Mouse (Mus musculus) stomach, embryonic 16.5 days (tissue): ENCODE results near the gene Ifngr2. TPM values are rescaled to one million over a fixed set of nuclear protein-coding genes. Genes with fewer than 3 reads are reported as not detected.
A peak's percentile ranks its signal among the peaks of the same experiment; 100 is the strongest.

Experiments
- ATAC-seq: fragments of 200-750 bp; cut with Nextera tagmentation; 2 replicates; pipeline ENCODE4 v1.8.0; 2017; ENCODE audit warnings: moderate number of reproducible peaks, moderate TSS enrichment; ENCODE audit not compliant: insufficient read depth, low FRiP score
- H3K27ac ChIP-seq: fragments of 300-500 bp; sonication (generic); 2 replicates; pipeline ENCODE4 v1.5.1; 2014; ENCODE audit warnings: low read length
- H3K27me3 ChIP-seq: fragments of 300-500 bp; sonication (generic); 2 replicates; pipeline ENCODE4 v1.6.1; 2014; ENCODE audit warnings: low read length, control low read depth, mixed read lengths; ENCODE audit not compliant: control insufficient read depth, insufficient read depth
- H3K36me3 ChIP-seq: fragments of 300-500 bp; sonication (generic); 2 replicates; pipeline ENCODE4 v1.6.1; 2014; ENCODE audit warnings: low read length; ENCODE audit not compliant: control insufficient read depth, insufficient read depth
- H3K4me1 ChIP-seq: fragments of 300-500 bp; sonication (generic); 2 replicates; pipeline ENCODE4 v1.6.1; 2014; ENCODE audit warnings: low read length, control low read depth, mixed read lengths; ENCODE audit not compliant: control insufficient read depth, insufficient read depth
- H3K4me2 ChIP-seq: fragments of 300-500 bp; sonication (generic); 2 replicates; pipeline ENCODE4 v1.6.1; 2014; ENCODE audit warnings: low read depth, low read length, mixed read lengths
- H3K4me3 ChIP-seq: fragments of 300-500 bp; sonication (generic); replicated peaks from 2 replicates; pipeline ENCODE4 v1.5.1; 2014; ENCODE audit warnings: mild to moderate bottlenecking, low read length
- H3K9ac ChIP-seq: fragments of 300-500 bp; sonication (generic); 2 replicates; pipeline ENCODE4 v1.6.1; 2014; ENCODE audit warnings: low read length
- H3K9me3 ChIP-seq: fragments of 300-500 bp; sonication (generic); replicated peaks from 2 replicates; pipeline ENCODE4 v1.6.1; 2016; ENCODE audit warnings: low read length, control low read depth; ENCODE audit not compliant: control insufficient read depth
- WGBS: fragments of 180-500 bp; shearing (Covaris S2); extraction: QIAGEN DNeasy Blood & Tissue Kit; methylation state at CpG from one replicate; pipeline ENCODE4 v1.1.7; 2014; 5-methylcytosine and 5-hydroxymethylcytosine counted together
- polyA plus RNA-seq: library from polyadenylated mRNA; unstranded; fragments of >200 nt; fragmentation: Nextera tagmentation; extraction: Ambion mirVana; gene quantifications from 2 replicates; pipeline ENCODE4 v1.2.1, GENCODE M21; 2015

Gene Ifngr2
- polyA plus RNA-seq, 1 experiment from 2014 or later = 58.0 TPM

GRCm38 (mm10) chr16:91533097-91534001 lies 13.5 kb upstream of the Ifngr2 start:
- no peak overlapping the region for H3K4me3 ChIP-seq
- 57% methylated on average over 23 of the region's 23 CpGs for WGBS

GRCm38 (mm10) chr16:91534477-91534876 lies 12.4 kb upstream of the Ifngr2 start:
- Histone ChIP-seq H3K27me3 (no peaks in the 10 kb centered on the region), H3K9ac (no peak overlapping the region), H3K4me2 (no peak overlapping the region), H3K36me3 (no peaks in the 10 kb centered on the region), H3K27ac (no peak overlapping the region), H3K9me3 (no peaks in the 10 kb centered on the region), H3K4me1 (0 out of 2 replicates have a peak, but pooled peaks cover 4% of the 10 kb centered on the region), H3K4me3 (no peak overlapping the region)
- peak; percentile 87; the same call in 1 of the 2 replicates for ATAC-seq
- WGBS = 59% methylated on average over 13 of the region's 13 CpGs

More at GRCm38 (mm10) chr16:91533097-91534001, 13.5 kb upstream of the Ifngr2 start:
- H3K9ac ChIP-seq = no peak overlapping the region
- H3K4me1 ChIP-seq = 0 out of 2 replicates have a peak, but pooled peaks cover 2% of the 10 kb centered on the region
- no peak overlapping the region for H3K27ac ChIP-seq
- H3K4me2 ChIP-seq = no peak overlapping the region
- H3K36me3 ChIP-seq = no peaks in the 10 kb centered on the region
- H3K27me3 ChIP-seq = no peaks in the 10 kb centered on the region
- H3K9me3 ChIP-seq = no peaks in the 10 kb centered on the region
- ATAC-seq = no peak

- Histone ChIP-seq H3K9ac (no peak overlapping the region), H3K4me2 (no peak overlapping the region), H3K27ac (no peak overlapping the region), H3K4me1 (0 out of 2 replicates have a peak, but pooled peaks cover 4% of the 10 kb centered on the region), H3K27me3 (no peaks in the 10 kb centered on the region), H3K4me3 (no peak overlapping the region), H3K9me3 (no peaks in the 10 kb centered on the region), H3K36me3 (no peaks in the 10 kb centered on the region)
- WGBS = 74% methylated on average over 6 of the region's 6 CpGs
- ATAC-seq = no peak
Measured at GRCm38 (mm10) chr16:91534888-91535287, 12.0 kb upstream of the Ifngr2 start.

- Histone ChIP-seq H3K27me3 (no peaks in the 10 kb centered on the region), H3K4me1 (peaks cover 5% of the 10 kb centered on the region; the same call in 1 of the 2 replicates), H3K36me3 (no peaks in the 10 kb centered on the region), H3K9me3 (no peaks in the 10 kb centered on the region), H3K4me3 (no peak overlapping the region), H3K4me2 (no peak overlapping the region), H3K27ac (no peak overlapping the region), H3K9ac (no peak overlapping the region)
- 81% methylated on average over 6 of the region's 6 CpGs for WGBS
- 0 out of 2 replicates have a peak, but pooled peaks have one; percentile 61 for ATAC-seq
Measured at GRCm38 (mm10) chr16:91536372-91536771, 10.5 kb upstream of the Ifngr2 start.

GRCm38 (mm10) chr16:91537065-91537464 lies 9.8 kb upstream of the Ifngr2 start:
- H3K27ac ChIP-seq = no peak overlapping the region
- no peak overlapping the region for H3K9ac ChIP-seq
- ATAC-seq = no peak
- no peaks in the 10 kb centered on the region for H3K9me3 ChIP-seq
- no peak overlapping the region for H3K4me2 ChIP-seq
- no peak overlapping the region for H3K4me3 ChIP-seq
- peaks cover 12% of the 10 kb centered on the region for H3K4me1 ChIP-seq
- no peaks in the 10 kb centered on the region for H3K27me3 ChIP-seq
- 71% methylated on average over 3 of the region's 3 CpGs for WGBS
- H3K36me3 ChIP-seq = no peaks in the 10 kb centered on the region

- Histone ChIP-seq H3K4me1 (peaks cover 13% of the 10 kb centered on the region), H3K9me3 (no peaks in the 10 kb centered on the region), H3K36me3 (no peaks in the 10 kb centered on the region), H3K4me3 (no peak overlapping the region), H3K27me3 (no peaks in the 10 kb centered on the region), H3K4me2 (no peak overlapping the region), H3K9ac (no peak overlapping the region), H3K27ac (peak overlapping the region; percentile 21; the same call in 1 of the 2 replicates)
- WGBS = 64% methylated on average over 6 of the region's 6 CpGs
- ATAC-seq = no peak
Measured at GRCm38 (mm10) chr16:91538051-91538450, 8.8 kb upstream of the Ifngr2 start.

- H3K4me3 ChIP-seq = no peak overlapping the region
- H3K9me3 ChIP-seq = no peaks in the 10 kb centered on the region
- H3K4me1 ChIP-seq = peaks cover 13% of the 10 kb centered on the region
- H3K9ac ChIP-seq = no peak overlapping the region
- H3K27ac ChIP-seq = peak overlapping the region; percentile 21; the same call in 1 of the 2 replicates
- no peak for ATAC-seq
- H3K36me3 ChIP-seq = no peaks in the 10 kb centered on the region
- no peaks in the 10 kb centered on the region for H3K27me3 ChIP-seq
- H3K4me2 ChIP-seq = no peak overlapping the region
- WGBS = 57% methylated on average over 9 of the region's 9 CpGs
Measured at GRCm38 (mm10) chr16:91538513-91538912, 8.4 kb upstream of the Ifngr2 start.

- 0 out of 2 replicates have a peak, but pooled peaks have one; percentile 32 for ATAC-seq
- H3K36me3 ChIP-seq = no peaks in the 10 kb centered on the region
- WGBS = 22% methylated on average over 10 of the region's 10 CpGs
- H3K4me3 ChIP-seq = peak overlapping the region; percentile 10; the same call in 1 of the 2 replicates
- H3K4me2 ChIP-seq = peak overlapping the region; percentile 35
- peak overlapping the region; percentile 34; the same call in 1 of the 2 replicates for H3K9ac ChIP-seq
- peak overlapping the region; percentile 13; the same call in 1 of the 2 replicates for H3K27ac ChIP-seq
- peaks cover 18% of the 10 kb centered on the region for H3K4me1 ChIP-seq
- no peaks in the 10 kb centered on the region for H3K9me3 ChIP-seq
- H3K27me3 ChIP-seq = no peaks in the 10 kb centered on the region
Measured at GRCm38 (mm10) chr16:91541573-91542081, 5.2 kb upstream of the Ifngr2 start.

GRCm38 (mm10) chr16:91543619-91544018 lies 3.3 kb upstream of the Ifngr2 start:
- peaks cover 21% of the 10 kb centered on the region for H3K4me1 ChIP-seq
- no peaks in the 10 kb centered on the region for H3K27me3 ChIP-seq
- H3K27ac ChIP-seq = no peak overlapping the region
- no peak overlapping the region for H3K4me3 ChIP-seq
- no peaks in the 10 kb centered on the region for H3K36me3 ChIP-seq
- H3K9me3 ChIP-seq = no peaks in the 10 kb centered on the region
- no peak overlapping the region for H3K4me2 ChIP-seq
- WGBS = 92% methylated on average over 1 of the region's 1 CpGs
- no peak overlapping the region for H3K9ac ChIP-seq
- ATAC-seq = no peak
